Mouse (Mus musculus): ENCODE results near the gene Cabp1. TPM values are rescaled to one million over a fixed set of nuclear protein-coding genes. Genes with fewer than 3 reads are reported as not detected.
A peak's percentile ranks its signal among the peaks of the same experiment; 100 is the strongest.

The Cabp1 gene
- polyA plus RNA-seq, 1 experiment from 2014 or later, result not detected

DNA sequence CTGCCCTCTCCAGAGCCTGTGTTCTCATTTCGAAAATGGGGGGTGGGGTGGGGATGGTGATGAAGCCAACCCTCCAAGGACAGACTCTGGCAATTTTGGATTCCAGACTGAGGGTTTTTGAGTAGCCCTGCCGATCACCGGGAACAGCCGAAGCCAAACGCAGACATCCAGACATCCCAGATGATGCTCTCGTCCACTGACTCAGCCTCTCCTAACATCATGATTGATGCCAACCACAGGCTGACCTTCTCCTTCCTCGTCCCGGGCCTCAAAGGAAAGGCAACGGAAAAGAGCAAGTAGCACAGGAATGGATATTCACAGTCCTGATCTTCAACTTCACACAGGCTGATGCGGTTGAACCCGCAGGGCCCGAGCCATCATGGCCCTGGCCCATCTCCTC, 4.1 kb downstream of the Cabp1 start:
- peaks cover 22% of the 10 kb centered on the region for H3K4me1 ChIP-seq (ENCODE audit: insufficient read depth)
- no peak overlapping the region for H3K27ac ChIP-seq (ENCODE audit: low read depth)
- ATAC-seq (no peak), DNase-seq (no peak)
- TF ChIP-seq EP300 (IDR thresholded peaks at IDR 0.05; ENCODE audit: low read depth), result no peak
- TF ChIP-seq CTCF (IDR thresholded peaks at IDR 0.05; ENCODE audit: low read depth), result no peak
- no peak overlapping the region for H3K4me2 ChIP-seq (ENCODE audit: low read depth, low read length)
- peaks cover 86% of the 10 kb centered on the region for H3K27me3 ChIP-seq (ENCODE audit: insufficient read depth, low read length)
- H3K9ac ChIP-seq (replicated peaks), result no peak overlapping the region
- no peak overlapping the region for H3K4me3 ChIP-seq (ENCODE audit: low read depth, low read length)
- 71% methylated on average over 12 of the region's 12 CpGs for WGBS (ENCODE audit: insufficient replicate concordance)
- no peaks in the 10 kb centered on the region for H3K36me3 ChIP-seq (replicated peaks; ENCODE audit: insufficient read depth, low read length)
- H3K9me3 ChIP-seq (ENCODE audit: low read length), result no peaks in the 10 kb centered on the region

DNA sequence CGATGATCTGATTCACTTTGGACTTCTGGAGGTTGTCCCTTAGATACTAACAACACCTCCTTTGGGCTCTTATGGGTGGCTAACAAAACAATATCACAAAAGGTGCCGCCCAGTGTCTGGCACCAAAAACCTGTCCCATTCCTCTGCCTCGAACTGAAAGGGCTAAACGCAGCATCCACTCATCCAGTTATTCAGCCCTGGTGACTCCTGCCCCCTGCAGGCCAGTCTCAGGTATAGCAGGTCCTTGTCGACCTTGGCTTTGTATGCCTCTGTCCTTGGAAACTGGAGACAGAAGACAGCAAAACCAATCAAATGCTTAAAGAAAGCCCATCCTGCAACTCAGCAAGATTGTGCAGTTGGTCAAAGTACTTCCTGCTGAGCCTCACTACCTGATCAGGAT, 5.4 kb downstream of the Cabp1 start:
- H3K36me3 ChIP-seq (replicated peaks; ENCODE audit: insufficient read depth, low read length), result no peaks in the 10 kb centered on the region
- H3K27ac ChIP-seq (ENCODE audit: low read depth), result no peak overlapping the region
- DNase-seq (peak; percentile 52), ATAC-seq (no peak)
- WGBS (ENCODE audit: insufficient replicate concordance), result 48% methylated on average over 5 of the region's 5 CpGs
- H3K27me3 ChIP-seq (ENCODE audit: insufficient read depth, low read length), result peaks cover 79% of the 10 kb centered on the region
- peak; percentile 87 for TF ChIP-seq CTCF (IDR thresholded peaks at IDR 0.05; ENCODE audit: low read depth)
- no peak for TF ChIP-seq EP300 (IDR thresholded peaks at IDR 0.05; ENCODE audit: low read depth)
- H3K4me2 ChIP-seq (ENCODE audit: low read depth, low read length), result no peak overlapping the region
- H3K9ac ChIP-seq (replicated peaks), result no peak overlapping the region
- no peaks in the 10 kb centered on the region for H3K9me3 ChIP-seq (ENCODE audit: low read length)
- H3K4me3 ChIP-seq (ENCODE audit: low read depth, low read length), result no peak overlapping the region
- H3K4me1 ChIP-seq (ENCODE audit: insufficient read depth), result peaks cover 17% of the 10 kb centered on the region

DNA sequence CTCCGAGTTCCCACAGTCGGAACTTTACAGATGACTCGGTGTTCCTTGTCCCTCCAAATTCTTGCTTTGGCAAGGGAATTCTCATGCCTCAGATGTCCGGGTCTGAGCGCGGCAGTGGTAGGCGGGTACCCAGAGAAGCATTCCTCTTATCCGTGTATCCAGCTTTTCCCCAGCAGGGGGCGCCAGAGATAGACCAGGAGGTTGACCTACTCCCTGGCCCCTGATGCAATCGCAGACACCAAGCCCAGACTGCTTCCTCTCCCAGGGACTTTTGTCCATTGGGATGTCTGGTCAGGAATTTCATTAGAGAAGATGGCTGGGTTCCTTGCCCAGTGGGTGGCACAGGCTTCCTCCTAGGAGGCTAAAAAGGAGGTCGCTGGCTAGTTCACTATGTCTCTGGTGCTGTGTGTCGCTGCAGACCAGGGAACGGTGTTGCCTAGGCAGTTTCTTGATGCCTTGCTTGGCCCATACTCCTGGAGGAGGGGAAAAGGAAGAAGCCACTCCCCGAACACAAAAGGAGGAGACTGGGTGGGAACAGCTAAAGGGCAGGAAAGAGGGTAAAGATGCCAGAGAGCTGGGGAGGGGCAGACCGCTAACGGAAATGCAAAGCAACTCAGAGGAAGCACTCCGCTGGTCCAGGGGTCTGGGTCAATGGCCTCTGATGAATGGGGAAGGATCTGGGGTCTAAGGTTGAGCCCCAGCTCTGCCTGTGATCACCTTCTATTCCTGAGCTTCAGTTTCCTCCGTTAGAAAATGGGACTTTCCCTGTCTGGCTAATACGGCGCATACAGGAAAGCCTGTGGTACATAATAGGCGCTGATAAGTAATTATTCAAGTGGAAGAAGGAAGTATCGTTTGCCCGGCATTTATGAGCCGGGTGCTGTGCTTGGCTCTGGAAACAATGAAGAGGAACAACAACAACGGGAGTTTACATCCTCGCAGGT, 6.7 kb downstream of the Cabp1 start:
- H3K4me3 ChIP-seq (ENCODE audit: low read depth, low read length), result peak overlapping the region; percentile 15; the same call in 1 of the 2 replicates

DNA sequence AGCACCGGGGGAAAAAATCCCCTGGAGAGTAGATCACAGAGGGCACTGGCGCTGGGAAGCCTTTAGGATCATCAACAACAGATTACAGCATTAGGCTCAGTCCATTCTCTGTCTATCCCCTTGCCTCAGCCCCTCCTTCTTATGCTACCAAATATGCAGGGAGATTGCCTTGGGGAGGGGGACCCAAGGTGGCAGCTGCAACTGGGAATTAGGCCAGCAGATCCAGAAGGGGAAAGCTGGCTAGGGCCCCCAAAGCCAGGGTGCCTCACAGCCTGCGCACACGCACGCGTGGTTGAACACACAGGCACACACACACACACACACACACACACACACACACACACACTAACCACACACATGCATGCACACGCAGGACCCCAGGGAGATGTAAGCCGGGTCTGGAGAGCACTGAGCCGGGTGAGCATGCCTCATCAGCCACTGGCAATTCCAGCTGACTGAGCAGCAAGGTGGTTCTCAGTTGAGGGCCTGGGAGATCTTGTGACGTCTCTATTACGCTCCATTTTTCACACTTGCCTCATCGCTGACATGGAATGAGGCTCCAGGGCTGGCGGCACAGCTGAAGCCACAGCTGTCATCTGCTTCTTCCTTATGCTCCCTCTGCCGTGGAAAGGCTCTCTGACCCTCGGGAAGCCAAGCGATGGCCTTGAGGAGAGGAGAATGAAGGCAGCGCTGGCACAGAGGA, 7.7 kb downstream of the Cabp1 start:
- Histone ChIP-seq H3K36me3 (replicated peaks; ENCODE audit: insufficient read depth, low read length) (no peaks in the 10 kb centered on the region), H3K27ac (ENCODE audit: low read depth) (no peak overlapping the region), H3K4me3 (ENCODE audit: low read depth, low read length) (no peak overlapping the region), H3K27me3 (ENCODE audit: insufficient read depth, low read length) (peaks cover 62% of the 10 kb centered on the region), H3K4me1 (ENCODE audit: insufficient read depth) (peaks cover 9% of the 10 kb centered on the region), H3K4me2 (ENCODE audit: low read depth, low read length) (peak overlapping the region; percentile 61), H3K9ac (replicated peaks) (no peak overlapping the region), H3K9me3 (ENCODE audit: low read length) (no peaks in the 10 kb centered on the region)
- 31% methylated on average over 17 of the region's 17 CpGs for WGBS (ENCODE audit: insufficient replicate concordance)
- TF ChIP-seq EP300 (IDR thresholded peaks at IDR 0.05; ENCODE audit: low read depth) (no peak), CTCF (IDR thresholded peaks at IDR 0.05; ENCODE audit: low read depth) (no peak)
- DNase-seq, result peak; percentile 43
- peak; percentile 34 for ATAC-seq

More for the DNA sequence above, 6.7 kb downstream of the Cabp1 start:
- Histone ChIP-seq H3K27me3 (ENCODE audit: insufficient read depth, low read length) (peaks cover 71% of the 10 kb centered on the region), H3K27ac (ENCODE audit: low read depth) (no peak overlapping the region), H3K9me3 (ENCODE audit: low read length) (no peaks in the 10 kb centered on the region), H3K36me3 (replicated peaks; ENCODE audit: insufficient read depth, low read length) (no peaks in the 10 kb centered on the region), H3K4me2 (ENCODE audit: low read depth, low read length) (peak overlapping the region; percentile 61), H3K9ac (replicated peaks) (no peak overlapping the region), H3K4me1 (ENCODE audit: insufficient read depth) (peaks cover 9% of the 10 kb centered on the region)
- TF ChIP-seq CTCF (IDR thresholded peaks at IDR 0.05; ENCODE audit: low read depth) (peak; percentile 95), EP300 (IDR thresholded peaks at IDR 0.05; ENCODE audit: low read depth) (no peak)
- ATAC-seq (peak; percentile 87), DNase-seq (peak; percentile 92)
- 12% methylated on average over 26 of the region's 26 CpGs for WGBS (ENCODE audit: insufficient replicate concordance)

DNA sequence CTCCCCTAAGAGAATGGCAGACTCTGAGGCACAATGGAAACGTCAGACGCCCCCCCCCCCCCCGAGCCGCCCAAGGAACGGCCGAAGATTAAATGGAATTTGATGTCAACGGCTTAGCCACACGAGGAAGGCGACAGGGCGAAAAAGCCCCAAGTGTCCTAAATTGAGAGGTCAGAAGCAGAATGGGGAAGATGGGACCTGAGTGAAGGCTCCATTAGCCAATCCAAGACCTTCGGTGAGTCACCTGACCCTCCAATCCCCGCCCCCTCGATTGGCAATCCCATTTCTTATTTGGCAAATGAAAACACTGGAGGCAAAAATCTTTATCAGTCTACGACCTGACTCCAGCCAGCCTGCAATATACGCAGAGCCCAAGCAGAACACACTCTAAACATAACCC, 9.5 kb downstream of the Cabp1 start:
- H3K4me2 ChIP-seq (ENCODE audit: low read depth, low read length), result peak overlapping the region; percentile 32; the same call in 1 of the 2 replicates
- WGBS (ENCODE audit: insufficient replicate concordance), result 25% methylated on average over 15 of the region's 15 CpGs
- H3K4me1 ChIP-seq (ENCODE audit: insufficient read depth), result peaks cover 9% of the 10 kb centered on the region

DNA sequence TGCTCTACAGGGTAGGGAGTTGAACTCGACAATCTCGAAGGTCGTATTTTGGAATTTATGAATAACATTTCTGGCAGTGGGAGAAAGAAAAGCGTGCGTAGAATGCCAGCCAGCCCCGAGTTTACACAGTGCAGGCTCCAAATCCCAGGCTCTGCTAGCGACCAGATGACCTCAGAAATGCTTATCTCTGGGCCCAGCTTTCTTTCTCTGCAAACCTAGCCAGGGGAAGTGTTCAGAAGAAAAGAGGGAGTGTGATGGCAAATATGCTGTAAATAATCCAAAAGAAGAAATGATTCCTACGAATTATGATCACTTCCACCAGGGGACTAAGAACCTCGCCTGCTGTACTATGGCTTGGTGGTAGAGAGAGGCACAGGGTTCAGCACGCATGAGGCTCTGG, 10.7 kb downstream of the Cabp1 start:
- H3K9ac ChIP-seq (replicated peaks), result no peak overlapping the region
- no peak overlapping the region for H3K27ac ChIP-seq (ENCODE audit: low read depth)
- H3K36me3 ChIP-seq (replicated peaks; ENCODE audit: insufficient read depth, low read length), result no peaks in the 10 kb centered on the region
- DNase-seq (no peak), ATAC-seq (no peak)
- 42% methylated on average over 10 of the region's 10 CpGs for WGBS (ENCODE audit: insufficient replicate concordance)
- TF ChIP-seq CTCF (IDR thresholded peaks at IDR 0.05; ENCODE audit: low read depth) (no peak), EP300 (IDR thresholded peaks at IDR 0.05; ENCODE audit: low read depth) (no peak)
- H3K4me1 ChIP-seq (ENCODE audit: insufficient read depth), result peaks cover 9% of the 10 kb centered on the region
- H3K9me3 ChIP-seq (ENCODE audit: low read length), result no peaks in the 10 kb centered on the region
- peaks cover 40% of the 10 kb centered on the region for H3K27me3 ChIP-seq (ENCODE audit: insufficient read depth, low read length)
- H3K4me3 ChIP-seq (ENCODE audit: low read depth, low read length), result no peak overlapping the region
- no peak overlapping the region for H3K4me2 ChIP-seq (ENCODE audit: low read depth, low read length)

More for the DNA sequence above, 9.5 kb downstream of the Cabp1 start:
- no peak for ATAC-seq
- TF ChIP-seq EP300 (IDR thresholded peaks at IDR 0.05; ENCODE audit: low read depth) (no peak), CTCF (IDR thresholded peaks at IDR 0.05; ENCODE audit: low read depth) (no peak)
- H3K9me3 ChIP-seq (ENCODE audit: low read length), result no peaks in the 10 kb centered on the region
- H3K27ac ChIP-seq (ENCODE audit: low read depth), result no peak overlapping the region
- H3K36me3 ChIP-seq (replicated peaks; ENCODE audit: insufficient read depth, low read length), result no peaks in the 10 kb centered on the region
- no peak overlapping the region for H3K4me3 ChIP-seq (ENCODE audit: low read depth, low read length)
- H3K27me3 ChIP-seq (ENCODE audit: insufficient read depth, low read length), result peaks cover 46% of the 10 kb centered on the region
- DNase-seq, result peak; percentile 63
- no peak overlapping the region for H3K9ac ChIP-seq (replicated peaks)
